Mouse (Mus musculus): Measurements from ENCODE around the gene Abcb7.

DNA sequence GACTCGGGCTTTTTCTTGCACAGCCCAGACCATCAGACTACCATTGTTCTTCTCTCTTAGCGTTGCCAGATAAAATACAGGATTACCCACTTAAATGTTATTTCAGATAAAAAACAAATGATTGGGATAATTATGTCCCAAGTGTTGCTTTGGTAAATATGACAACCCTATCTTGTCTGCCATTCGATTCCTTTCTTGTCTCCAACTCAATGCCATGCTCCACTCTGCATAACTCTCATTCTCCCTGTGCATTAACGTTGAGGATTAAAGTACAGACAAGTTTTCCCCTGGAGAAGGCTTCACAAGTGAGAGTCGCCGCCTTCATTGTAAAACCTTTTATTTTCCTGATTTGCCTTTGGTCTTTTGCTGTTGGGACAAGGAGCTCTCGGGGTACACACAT lies 339 bp upstream of the Abcb7 start:
- TF ChIP-seq POLR2A (IDR thresholded peaks at IDR 0.05; ENCODE audit: borderline replicate concordance, low read depth, low read length) (no peak), CTCF (IDR thresholded peaks at IDR 0.05; ENCODE audit: low read depth, low read length) (no peak)

Measured in bone marrow macrophage, adult 2 months (primary cell).